Mouse (Mus musculus): ENCODE measurements around the gene Gabra3. TPM values are rescaled to one million over a fixed set of nuclear protein-coding genes. Genes with fewer than 3 reads are reported as not detected.

Gene Gabra3
- polyA plus RNA-seq (2012; rRNA removed), result 0.19 and 0.49 TPM in 2 replicates

DNA sequence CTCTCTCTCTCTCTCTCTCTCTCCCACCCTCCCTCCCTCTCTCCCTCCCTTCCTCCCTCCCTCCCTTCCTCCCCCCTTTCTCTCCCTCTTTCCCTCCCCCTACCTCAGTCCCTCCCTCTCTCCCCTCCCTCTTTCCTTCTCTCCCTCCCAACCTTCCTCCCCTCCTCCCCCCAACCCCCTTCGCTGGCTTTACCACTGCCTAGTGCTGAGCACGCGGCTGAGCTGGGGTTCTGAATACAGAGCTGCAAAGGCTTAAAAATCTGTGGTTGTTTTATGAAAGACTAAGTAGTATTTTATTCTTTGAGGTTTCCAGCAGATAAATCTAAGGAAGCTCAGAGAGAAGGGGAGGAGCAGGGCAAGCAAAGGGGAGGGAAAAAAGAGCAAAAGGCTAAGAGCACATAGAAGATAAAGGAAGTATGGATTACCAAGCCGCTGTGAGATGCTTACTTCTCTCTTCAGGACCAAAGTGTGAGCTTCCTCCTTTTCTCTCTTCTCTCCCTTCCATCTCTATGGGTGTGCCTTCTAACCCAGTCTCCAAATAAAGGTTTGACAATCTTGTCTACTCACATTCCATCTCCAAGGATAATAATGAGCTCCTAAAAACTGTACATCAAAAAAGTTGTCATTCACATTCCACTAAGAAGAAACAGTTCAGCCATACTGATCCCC is at the start of gene Gabra3:
TSS of gene Gabra3 (minus strand) at position 619 of the 669 bp plus-strand sequence.
- H3K27me3 ChIP-seq (ENCODE audit: control insufficient read depth, insufficient read depth, low read length), result no peaks in the 10 kb centered on the region
- 6% methylated on average over 4 of the region's 4 CpGs for WGBS
- no peak within 1 kb of the TSS for H3K27ac ChIP-seq (ENCODE audit: insufficient read depth, low read depth, low read length)
- H3K4me1 ChIP-seq (ENCODE audit: control insufficient read depth, insufficient read depth, insufficient read length, low read length), result no peaks in the 10 kb centered on the region
- no peaks in the 10 kb centered on the region for H3K36me3 ChIP-seq (ENCODE audit: control insufficient read depth, insufficient read depth, low read length)
- TF ChIP-seq CTCF (IDR thresholded peaks at IDR 0.05; ENCODE audit: extremely low read depth, insufficient read length, insufficient replicate concordance, low read depth, low read length) (no peak), POLR2A (IDR thresholded peaks at IDR 0.05; ENCODE audit: low read depth, low read length) (no peak)
- peak within 1 kb of the TSS; percentile 30; the same call in 1 of the 2 replicates for H3K4me3 ChIP-seq (ENCODE audit: low read depth, low read length)

DNA sequence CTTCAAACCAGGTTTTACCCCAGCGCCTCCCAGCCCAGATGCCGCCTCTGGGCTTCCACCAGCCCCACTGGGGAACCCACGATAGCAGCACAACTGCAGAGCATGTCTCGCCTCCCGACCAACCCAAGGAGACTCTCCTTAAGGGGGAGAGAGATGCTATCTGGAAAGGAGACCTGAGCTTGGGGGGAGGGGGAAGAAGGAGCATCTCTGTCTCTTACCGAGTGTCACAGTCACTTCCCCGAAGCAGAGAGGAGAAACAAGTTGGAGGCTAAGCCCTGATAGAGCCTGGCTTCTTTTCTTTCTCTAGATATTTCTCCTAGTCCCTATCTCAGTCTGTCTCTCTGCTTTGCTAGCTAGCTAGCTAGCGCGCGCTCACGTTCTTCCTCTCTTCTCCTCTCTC is 859 bp downstream of the Gabra3 start:
- WGBS, result 5% methylated on average over 11 of the region's 11 CpGs
- TF ChIP-seq POLR2A (IDR thresholded peaks at IDR 0.05; ENCODE audit: low read depth, low read length), result no peak
- no peaks in the 10 kb centered on the region for H3K36me3 ChIP-seq (ENCODE audit: control insufficient read depth, insufficient read depth, low read length)
- H3K4me3 ChIP-seq (ENCODE audit: low read depth, low read length), result peak overlapping the region; percentile 30; the same call in 1 of the 2 replicates
- no peaks in the 10 kb centered on the region for H3K4me1 ChIP-seq (ENCODE audit: control insufficient read depth, insufficient read depth, insufficient read length, low read length)
- H3K27ac ChIP-seq (ENCODE audit: insufficient read depth, low read depth, low read length), result no peak overlapping the region
- no peaks in the 10 kb centered on the region for H3K27me3 ChIP-seq (ENCODE audit: control insufficient read depth, insufficient read depth, low read length)

DNA sequence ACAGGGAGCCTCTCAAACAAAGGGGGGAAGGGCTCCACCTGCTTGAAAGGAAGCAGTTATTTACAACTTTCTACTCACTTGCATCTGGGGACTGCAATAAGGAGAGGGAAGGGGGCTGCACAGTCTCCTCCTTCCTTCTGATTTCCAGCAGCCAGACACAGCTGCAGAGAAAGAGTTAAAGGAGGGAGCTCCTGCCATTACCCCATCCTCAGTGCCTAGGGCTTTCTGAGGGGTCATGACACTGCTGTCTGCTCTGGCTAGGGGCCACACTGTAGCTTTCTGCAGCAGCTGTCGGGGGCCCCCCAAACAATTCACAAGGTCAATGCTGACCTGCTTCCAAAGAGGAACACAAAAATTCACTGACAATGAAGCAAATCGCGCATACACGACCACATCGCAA is 1.3 kb downstream of the Gabra3 start:
- Histone ChIP-seq H3K4me3 (ENCODE audit: low read depth, low read length) (peak overlapping the region; percentile 30; the same call in 1 of the 2 replicates), H3K27me3 (ENCODE audit: control insufficient read depth, insufficient read depth, low read length) (no peaks in the 10 kb centered on the region), H3K27ac (ENCODE audit: insufficient read depth, low read depth, low read length) (no peak overlapping the region), H3K4me1 (ENCODE audit: control insufficient read depth, insufficient read depth, insufficient read length, low read length) (no peaks in the 10 kb centered on the region), H3K36me3 (ENCODE audit: control insufficient read depth, insufficient read depth, low read length) (no peaks in the 10 kb centered on the region)
- 28% methylated on average over 5 of the region's 5 CpGs for WGBS
- TF ChIP-seq CTCF (IDR thresholded peaks at IDR 0.05; ENCODE audit: extremely low read depth, insufficient read length, insufficient replicate concordance, low read depth, low read length), result no peak
- TF ChIP-seq POLR2A (IDR thresholded peaks at IDR 0.05; ENCODE audit: low read depth, low read length), result no peak

DNA sequence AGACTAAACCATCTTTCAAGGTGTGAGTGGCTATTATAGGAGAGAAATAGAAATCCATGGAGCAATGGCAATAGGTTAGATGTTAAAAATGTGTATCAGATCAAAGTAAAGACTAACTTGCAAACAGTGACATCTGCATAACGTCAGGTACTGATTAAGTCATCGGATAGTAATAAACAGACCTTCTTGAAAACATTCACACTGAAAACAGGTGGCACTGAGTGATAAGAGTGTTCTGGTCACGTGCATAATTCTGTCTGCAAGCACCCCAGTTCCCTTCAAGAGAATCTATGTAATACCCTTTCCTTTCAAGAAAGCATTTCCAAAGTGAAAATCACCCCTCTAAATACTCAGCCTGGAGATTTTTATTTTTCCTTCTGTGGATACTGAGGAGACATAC is 6.0 kb downstream of the Gabra3 start:
- TF ChIP-seq CTCF (IDR thresholded peaks at IDR 0.05; ENCODE audit: extremely low read depth, insufficient read length, insufficient replicate concordance, low read depth, low read length), result no peak
- no peak for TF ChIP-seq POLR2A (IDR thresholded peaks at IDR 0.05; ENCODE audit: low read depth, low read length)
- 41% methylated on average over 3 of the region's 3 CpGs for WGBS
- Histone ChIP-seq H3K4me1 (ENCODE audit: control insufficient read depth, insufficient read depth, insufficient read length, low read length) (no peaks in the 10 kb centered on the region), H3K27ac (ENCODE audit: insufficient read depth, low read depth, low read length) (no peak overlapping the region), H3K36me3 (ENCODE audit: control insufficient read depth, insufficient read depth, low read length) (no peaks in the 10 kb centered on the region), H3K4me3 (ENCODE audit: low read depth, low read length) (no peak overlapping the region), H3K27me3 (ENCODE audit: control insufficient read depth, insufficient read depth, low read length) (no peaks in the 10 kb centered on the region)

DNA sequence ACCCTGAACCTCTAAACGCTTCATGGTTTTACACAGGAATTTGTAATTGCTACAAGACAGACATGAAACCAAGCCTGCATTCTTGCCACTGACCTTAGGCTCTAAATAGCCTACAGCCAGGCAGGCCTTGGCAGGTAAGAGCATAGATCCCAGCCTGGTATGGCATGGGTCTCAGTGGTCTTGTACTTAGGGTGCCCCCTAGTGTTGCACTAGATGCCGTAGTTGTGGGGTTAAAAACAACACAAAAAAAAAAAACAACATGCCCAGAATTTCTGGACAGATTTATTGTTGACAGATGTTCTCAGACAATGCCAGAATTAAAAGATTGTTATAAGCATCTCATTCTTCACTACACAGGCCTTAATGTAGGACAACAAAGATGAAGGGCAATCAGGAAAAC is 12.0 kb downstream of the Gabra3 start:
- 56% methylated on average over 2 of the region's 2 CpGs for WGBS
- no peak overlapping the region for H3K27ac ChIP-seq (ENCODE audit: insufficient read depth, low read depth, low read length)
- no peaks in the 10 kb centered on the region for H3K27me3 ChIP-seq (ENCODE audit: control insufficient read depth, insufficient read depth, low read length)
- no peaks in the 10 kb centered on the region for H3K36me3 ChIP-seq (ENCODE audit: control insufficient read depth, insufficient read depth, low read length)
- H3K4me3 ChIP-seq (ENCODE audit: low read depth, low read length), result no peak overlapping the region
- no peak for TF ChIP-seq POLR2A (IDR thresholded peaks at IDR 0.05; ENCODE audit: low read depth, low read length)
- no peaks in the 10 kb centered on the region for H3K4me1 ChIP-seq (ENCODE audit: control insufficient read depth, insufficient read depth, insufficient read length, low read length)

DNA sequence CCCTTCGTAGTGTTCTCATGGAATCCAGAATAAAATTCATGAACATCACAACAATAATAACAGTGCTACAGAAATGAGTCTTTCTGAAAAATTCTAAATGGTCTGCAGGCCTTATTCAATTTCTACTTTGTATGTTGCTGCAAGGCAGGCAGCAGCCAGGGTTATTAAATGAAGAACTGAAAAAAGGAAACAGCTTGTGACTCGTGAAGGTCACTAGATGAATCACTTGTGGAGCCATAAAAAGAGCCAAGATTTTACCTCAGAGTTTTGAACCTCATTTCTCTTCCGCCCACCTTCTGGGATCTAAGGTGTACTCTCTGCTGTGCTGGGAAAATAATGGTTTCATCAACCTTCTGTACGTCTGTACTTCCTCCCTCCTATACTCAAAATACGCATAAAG is 159.4 kb downstream of the Gabra3 start:
- H3K27me3 ChIP-seq (ENCODE audit: control insufficient read depth, insufficient read depth, low read length), result no peaks in the 10 kb centered on the region
- TF ChIP-seq CTCF (IDR thresholded peaks at IDR 0.05; ENCODE audit: extremely low read depth, insufficient read length, insufficient replicate concordance, low read depth, low read length) (no peak), POLR2A (IDR thresholded peaks at IDR 0.05; ENCODE audit: low read depth, low read length) (no peak)
- no peak overlapping the region for H3K27ac ChIP-seq (ENCODE audit: insufficient read depth, low read depth, low read length)
- H3K36me3 ChIP-seq (ENCODE audit: control insufficient read depth, insufficient read depth, low read length), result no peaks in the 10 kb centered on the region
- no peaks in the 10 kb centered on the region for H3K4me1 ChIP-seq (ENCODE audit: control insufficient read depth, insufficient read depth, insufficient read length, low read length)
- H3K4me3 ChIP-seq (ENCODE audit: low read depth, low read length), result no peak overlapping the region
- 64% methylated on average over 5 of the region's 5 CpGs for WGBS

DNA sequence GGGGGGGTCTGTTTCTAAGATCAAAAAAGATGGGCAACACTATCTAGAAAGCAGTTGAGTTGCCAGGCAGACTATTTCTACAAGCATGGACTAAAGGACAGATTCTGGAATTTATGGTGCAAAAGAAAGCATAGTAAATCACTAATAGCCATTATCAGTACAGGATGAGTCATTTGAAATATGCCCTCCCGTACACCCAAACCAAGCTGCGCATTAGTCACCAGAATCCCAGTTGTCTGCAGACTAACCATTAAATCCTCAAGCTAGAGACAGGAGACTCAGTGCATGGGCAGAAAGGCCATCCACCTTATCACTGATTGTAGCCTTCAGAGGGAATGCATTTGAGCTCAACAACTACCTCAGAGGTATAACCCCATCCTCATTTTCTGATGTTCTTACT is 166.8 kb downstream of the Gabra3 start:
- TF ChIP-seq POLR2A (IDR thresholded peaks at IDR 0.05; ENCODE audit: low read depth, low read length) (no peak), CTCF (IDR thresholded peaks at IDR 0.05; ENCODE audit: extremely low read depth, insufficient read length, insufficient replicate concordance, low read depth, low read length) (no peak)
- WGBS, result 55% methylated on average over 2 of the region's 2 CpGs
- H3K4me1 ChIP-seq (ENCODE audit: control insufficient read depth, insufficient read depth, insufficient read length, low read length), result no peaks in the 10 kb centered on the region

More for the DNA sequence above, 166.8 kb downstream of the Gabra3 start:
- no peak overlapping the region for H3K27ac ChIP-seq (ENCODE audit: insufficient read depth, low read depth, low read length)
- H3K36me3 ChIP-seq (ENCODE audit: control insufficient read depth, insufficient read depth, low read length), result no peaks in the 10 kb centered on the region
- no peaks in the 10 kb centered on the region for H3K27me3 ChIP-seq (ENCODE audit: control insufficient read depth, insufficient read depth, low read length)
- H3K4me3 ChIP-seq (ENCODE audit: low read depth, low read length), result no peak overlapping the region
